Mouse (Mus musculus): ENCODE data around the gene Pacsin2. TPM values are rescaled to one million over a fixed set of nuclear protein-coding genes. Genes with fewer than 3 reads are reported as not detected.
A peak's percentile ranks its signal among the peaks of the same experiment; 100 is the strongest.
"Not testable (repeated sequence)": the region's sequence is repeated elsewhere in the genome, so short reads cannot be mapped to it uniquely, and the experiment has no call there.

The Pacsin2 gene
- polyA plus RNA-seq, 1 experiment: 108 TPM

GRCm38 (mm10) chr15:83469279-83469821 is 4.9 kb upstream of the Pacsin2 start:
- TF ChIP-seq CTCF (IDR thresholded peaks at IDR 0.05; ENCODE audit: control insufficient read depth, insufficient read depth, insufficient replicate concordance, low read depth, low read length): no peak
- TF ChIP-seq POLR2A (IDR thresholded peaks at IDR 0.05; ENCODE audit: control insufficient read depth, low read depth, low read length): no peak
- no peak overlapping the region; the same call in 1 of the 2 replicates for H3K4me3 ChIP-seq (ENCODE audit: control insufficient read depth, low read depth, low read length)
- no peak overlapping the region for H3K27ac ChIP-seq (ENCODE audit: control insufficient read depth, insufficient read depth, low read depth, low read length)
- no peaks in the 10 kb centered on the region; the same call in none of the 2 replicates for H3K36me3 ChIP-seq (ENCODE audit: control insufficient read depth, insufficient read depth, low read length)
- H3K27me3 ChIP-seq (ENCODE audit: control insufficient read depth, insufficient read depth, low read length): no peaks in the 10 kb centered on the region
- peaks cover 3% of the 10 kb centered on the region; the same call in 1 of the 2 replicates for H3K4me1 ChIP-seq (ENCODE audit: control insufficient read depth, insufficient read depth, low read length)

GRCm38 (mm10) chr15:83467232-83467966 is 3.0 kb upstream of the Pacsin2 start:
- Histone ChIP-seq H3K36me3 (ENCODE audit: control insufficient read depth, insufficient read depth, low read length) (no peaks in the 10 kb centered on the region; the same call in none of the 2 replicates), H3K27ac (ENCODE audit: control insufficient read depth, insufficient read depth, low read depth, low read length) (no peak overlapping the region), H3K4me3 (ENCODE audit: control insufficient read depth, low read depth, low read length) (peak overlapping the region; percentile 11; the same call in 1 of the 2 replicates), H3K4me1 (ENCODE audit: control insufficient read depth, insufficient read depth, low read length) (peaks cover 11% of the 10 kb centered on the region), H3K27me3 (ENCODE audit: control insufficient read depth, insufficient read depth, low read length) (no peaks in the 10 kb centered on the region)
- TF ChIP-seq CTCF (IDR thresholded peaks at IDR 0.05; ENCODE audit: control insufficient read depth, insufficient read depth, insufficient replicate concordance, low read depth, low read length) (no peak), POLR2A (IDR thresholded peaks at IDR 0.05; ENCODE audit: control insufficient read depth, low read depth, low read length) (no peak)

- no peaks in the 10 kb centered on the region; the same call in none of the 2 replicates for H3K36me3 ChIP-seq (ENCODE audit: control insufficient read depth, insufficient read depth, low read length)
- no peak overlapping the region for H3K27ac ChIP-seq (ENCODE audit: control insufficient read depth, insufficient read depth, low read depth, low read length)
- H3K4me1 ChIP-seq (ENCODE audit: control insufficient read depth, insufficient read depth, low read length): peaks cover 8% of the 10 kb centered on the region
- H3K4me3 ChIP-seq (ENCODE audit: control insufficient read depth, low read depth, low read length): peak overlapping the region; percentile 2; the same call in 1 of the 2 replicates
- TF ChIP-seq POLR2A (IDR thresholded peaks at IDR 0.05; ENCODE audit: control insufficient read depth, low read depth, low read length) (no peak), CTCF (IDR thresholded peaks at IDR 0.05; ENCODE audit: control insufficient read depth, insufficient read depth, insufficient replicate concordance, low read depth, low read length) (no peak)
- no peaks in the 10 kb centered on the region for H3K27me3 ChIP-seq (ENCODE audit: control insufficient read depth, insufficient read depth, low read length)
These were observed 1.9 kb upstream of the Pacsin2 start for GRCm38 (mm10) chr15:83466331-83466730.

GRCm38 (mm10) chr15:83464905-83465650 is 672 bp upstream of the Pacsin2 start:
- no peaks in the 10 kb centered on the region; the same call in none of the 2 replicates for H3K36me3 ChIP-seq (ENCODE audit: control insufficient read depth, insufficient read depth, low read length)
- H3K27me3 ChIP-seq (ENCODE audit: control insufficient read depth, insufficient read depth, low read length): no peaks in the 10 kb centered on the region
- H3K4me1 ChIP-seq (ENCODE audit: control insufficient read depth, insufficient read depth, low read length): peaks cover 8% of the 10 kb centered on the region
- TF ChIP-seq CTCF (IDR thresholded peaks at IDR 0.05; ENCODE audit: control insufficient read depth, insufficient read depth, insufficient replicate concordance, low read depth, low read length) (no peak), POLR2A (IDR thresholded peaks at IDR 0.05; ENCODE audit: control insufficient read depth, low read depth, low read length) (no peak)
- no peak overlapping the region; the same call in 1 of the 2 replicates for H3K27ac ChIP-seq (ENCODE audit: control insufficient read depth, insufficient read depth, low read depth, low read length)
- peak overlapping the region; percentile 92 for H3K4me3 ChIP-seq (ENCODE audit: control insufficient read depth, low read depth, low read length)

- Histone ChIP-seq H3K27ac (ENCODE audit: control insufficient read depth, insufficient read depth, low read depth, low read length) (peak overlapping the region; percentile 89), H3K27me3 (ENCODE audit: control insufficient read depth, insufficient read depth, low read length) (no peaks in the 10 kb centered on the region), H3K4me1 (ENCODE audit: control insufficient read depth, insufficient read depth, low read length) (peaks cover 8% of the 10 kb centered on the region), H3K36me3 (ENCODE audit: control insufficient read depth, insufficient read depth, low read length) (no peaks in the 10 kb centered on the region; the same call in 1 of the 2 replicates), H3K4me3 (ENCODE audit: control insufficient read depth, low read depth, low read length) (peak overlapping the region; percentile 92)
- TF ChIP-seq CTCF (IDR thresholded peaks at IDR 0.05; ENCODE audit: control insufficient read depth, insufficient read depth, insufficient replicate concordance, low read depth, low read length): no peak
- TF ChIP-seq POLR2A (IDR thresholded peaks at IDR 0.05; ENCODE audit: control insufficient read depth, low read depth, low read length): no peak
These were observed 880 bp downstream of the Pacsin2 start for GRCm38 (mm10) chr15:83463369-83464082.

DNA sequence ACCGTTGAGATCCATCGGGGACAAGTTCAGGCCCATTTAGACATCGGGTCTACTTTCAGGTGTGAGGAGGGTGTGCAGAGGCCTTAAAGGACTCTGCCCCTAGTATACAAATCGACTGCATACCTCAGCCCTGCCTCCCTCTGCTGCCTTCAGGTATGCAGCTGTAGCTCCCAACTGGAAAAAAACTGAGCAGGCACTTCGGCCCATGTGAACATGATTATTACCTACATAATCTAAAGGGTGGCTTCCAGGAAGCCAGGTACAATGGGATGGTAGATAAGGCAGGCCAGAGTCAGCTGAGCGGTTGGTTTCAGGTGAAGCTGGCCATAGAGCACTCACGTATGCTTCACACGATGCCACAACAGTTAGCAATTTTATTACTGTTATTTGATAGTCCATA is 2.1 kb downstream of the Pacsin2 start:
- H3K27ac ChIP-seq (ENCODE audit: control insufficient read depth, insufficient read depth, low read depth, low read length); H3K4me1 ChIP-seq (ENCODE audit: control insufficient read depth, insufficient read depth, low read length); H3K4me3 ChIP-seq (ENCODE audit: control insufficient read depth, low read depth, low read length); H3K36me3 ChIP-seq (ENCODE audit: control insufficient read depth, insufficient read depth, low read length); H3K27me3 ChIP-seq (ENCODE audit: control insufficient read depth, insufficient read depth, low read length): not testable (repeated sequence)

DNA sequence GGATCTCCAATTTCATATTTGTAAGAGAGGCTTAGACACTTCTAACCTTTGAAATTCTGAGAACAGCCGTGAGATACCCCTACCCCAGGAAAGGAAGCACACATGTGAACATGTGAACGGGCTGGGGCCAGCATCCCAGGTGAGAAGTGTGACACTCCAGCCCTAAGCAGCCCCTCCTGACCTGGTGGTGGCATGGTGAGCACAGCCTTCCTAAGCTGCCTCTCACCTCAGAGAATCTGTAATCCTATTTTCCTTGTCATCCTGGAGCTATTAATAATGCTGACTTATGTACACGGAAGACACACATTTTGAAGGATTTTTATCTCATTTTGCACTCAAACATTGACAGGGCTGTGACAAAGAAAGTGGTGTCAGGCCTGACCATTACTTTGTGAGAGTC is 3.5 kb downstream of the Pacsin2 start:
- TF ChIP-seq CTCF (IDR thresholded peaks at IDR 0.05; ENCODE audit: control insufficient read depth, insufficient read depth, insufficient replicate concordance, low read depth, low read length): no peak
- no peak for TF ChIP-seq POLR2A (IDR thresholded peaks at IDR 0.05; ENCODE audit: control insufficient read depth, low read depth, low read length)
- Histone ChIP-seq H3K4me3 (ENCODE audit: control insufficient read depth, low read depth, low read length) (no peak overlapping the region), H3K36me3 (ENCODE audit: control insufficient read depth, insufficient read depth, low read length) (no peaks in the 10 kb centered on the region), H3K4me1 (ENCODE audit: control insufficient read depth, insufficient read depth, low read length) (peaks cover 8% of the 10 kb centered on the region), H3K27me3 (ENCODE audit: control insufficient read depth, insufficient read depth, low read length) (no peaks in the 10 kb centered on the region), H3K27ac (ENCODE audit: control insufficient read depth, insufficient read depth, low read depth, low read length) (no peak overlapping the region)
